Mouse (Mus musculus): ENCODE data around the gene Slfn4. TPM values are rescaled to one million over a fixed set of nuclear protein-coding genes. Genes with fewer than 3 reads are reported as not detected.
"Not testable (repeated sequence)": the region's sequence is repeated elsewhere in the genome, so short reads cannot be mapped to it uniquely, and the experiment has no call there.

Gene Slfn4
- total and polyA plus RNA-seq, 2 experiments from 2014 or later: 0.07 to 1.1 TPM

- Histone ChIP-seq H3K9ac (replicated peaks; ENCODE audit: low read depth, low read length) (no peak overlapping the region), H3K36me3 (replicated peaks; ENCODE audit: control insufficient read depth, insufficient read depth, low read length) (no peaks in the 10 kb centered on the region), H3K27me3 (ENCODE audit: control insufficient read depth, insufficient read depth, low read length) (no peaks in the 10 kb centered on the region), H3K9me3 (replicated peaks; ENCODE audit: control insufficient read depth, low read length) (no peaks in the 10 kb centered on the region), H3K27ac (ENCODE audit: low read depth) (peak overlapping the region; percentile 69; the same call in 1 of the 2 replicates), H3K4me1 (ENCODE audit: control insufficient read depth, insufficient read depth) (no peaks in the 10 kb centered on the region), H3K4me2 (ENCODE audit: low read depth, low read length) (peak overlapping the region; percentile 54), H3K4me3 (ENCODE audit: low read depth, low read length) (peak overlapping the region; percentile 44)
- WGBS: 43% methylated on average over 3 of the region's 3 CpGs
- DNase-seq (ENCODE audit: low spot score): peak; percentile 66
- ATAC-seq (ENCODE audit: insufficient read depth, low read depth): 0 out of 2 replicates have a peak, but pooled peaks have one; percentile 30
- TF ChIP-seq EP300 (IDR thresholded peaks at IDR 0.05; ENCODE audit: low read depth): no peak
- peak; percentile 75 for TF ChIP-seq CTCF (IDR thresholded peaks at IDR 0.05; ENCODE audit: low read depth)
Observed at GRCm38 (mm10) chr11:83192001-83192400, 17.0 kb downstream of the Slfn4 start.

- TF ChIP-seq CTCF (IDR thresholded peaks at IDR 0.05; ENCODE audit: low read depth): no peak
- TF ChIP-seq EP300 (IDR thresholded peaks at IDR 0.05; ENCODE audit: low read depth): no peak
- Histone ChIP-seq H3K27ac (ENCODE audit: low read depth) (no peak overlapping the region), H3K4me1 (ENCODE audit: control insufficient read depth, insufficient read depth) (no peaks in the 10 kb centered on the region)
Observed at GRCm38 (mm10) chr11:83205002-83205401, 30.0 kb downstream of the Slfn4 start.

GRCm38 (mm10) chr11:83216119-83216518, 41.1 kb downstream of the Slfn4 start:
- Histone ChIP-seq H3K9ac (replicated peaks; ENCODE audit: low read depth, low read length) (no peak overlapping the region), H3K27me3 (ENCODE audit: control insufficient read depth, insufficient read depth, low read length) (no peaks in the 10 kb centered on the region), H3K4me2 (ENCODE audit: low read depth, low read length) (no peak overlapping the region), H3K36me3 (replicated peaks; ENCODE audit: control insufficient read depth, insufficient read depth, low read length) (no peaks in the 10 kb centered on the region), H3K4me1 (ENCODE audit: control insufficient read depth, insufficient read depth) (no peaks in the 10 kb centered on the region), H3K4me3 (ENCODE audit: low read depth, low read length) (no peak overlapping the region), H3K9me3 (replicated peaks; ENCODE audit: control insufficient read depth, low read length) (no peaks in the 10 kb centered on the region), H3K27ac (ENCODE audit: low read depth) (no peak overlapping the region)
- ATAC-seq (ENCODE audit: insufficient read depth, low read depth) (no peak), DNase-seq (ENCODE audit: low spot score) (no peak)
- TF ChIP-seq EP300 (IDR thresholded peaks at IDR 0.05; ENCODE audit: low read depth) (no peak), CTCF (IDR thresholded peaks at IDR 0.05; ENCODE audit: low read depth) (no peak)
- 53% methylated on average over 1 of the region's 1 CpGs for WGBS

More at GRCm38 (mm10) chr11:83205002-83205401, 30.0 kb downstream of the Slfn4 start:
- no peak for ATAC-seq (ENCODE audit: insufficient read depth, low read depth)
- H3K9ac ChIP-seq (replicated peaks; ENCODE audit: low read depth, low read length): no peak overlapping the region
- no peaks in the 10 kb centered on the region for H3K9me3 ChIP-seq (replicated peaks; ENCODE audit: control insufficient read depth, low read length)
- no peak for DNase-seq (ENCODE audit: low spot score)
- no peaks in the 10 kb centered on the region for H3K36me3 ChIP-seq (replicated peaks; ENCODE audit: control insufficient read depth, insufficient read depth, low read length)
- H3K4me3 ChIP-seq (ENCODE audit: low read depth, low read length): no peak overlapping the region
- H3K27me3 ChIP-seq (ENCODE audit: control insufficient read depth, insufficient read depth, low read length): no peaks in the 10 kb centered on the region
- H3K4me2 ChIP-seq (ENCODE audit: low read depth, low read length): no peak overlapping the region

- no peaks in the 10 kb centered on the region for H3K9me3 ChIP-seq (replicated peaks; ENCODE audit: control insufficient read depth, low read length)
- ATAC-seq (ENCODE audit: insufficient read depth, low read depth): no peak
- no peaks in the 10 kb centered on the region for H3K27me3 ChIP-seq (ENCODE audit: control insufficient read depth, insufficient read depth, low read length)
- H3K9ac ChIP-seq (replicated peaks; ENCODE audit: low read depth, low read length): no peak overlapping the region
- H3K27ac ChIP-seq (ENCODE audit: low read depth): no peak overlapping the region
- TF ChIP-seq CTCF (IDR thresholded peaks at IDR 0.05; ENCODE audit: low read depth): no peak
- TF ChIP-seq EP300 (IDR thresholded peaks at IDR 0.05; ENCODE audit: low read depth): no peak
- WGBS: 77% methylated on average over 1 of the region's 1 CpGs
- H3K4me3 ChIP-seq (ENCODE audit: low read depth, low read length): no peak overlapping the region
- H3K36me3 ChIP-seq (replicated peaks; ENCODE audit: control insufficient read depth, insufficient read depth, low read length): no peaks in the 10 kb centered on the region
- no peak overlapping the region for H3K4me2 ChIP-seq (ENCODE audit: low read depth, low read length)
- no peaks in the 10 kb centered on the region for H3K4me1 ChIP-seq (ENCODE audit: control insufficient read depth, insufficient read depth)
- no peak for DNase-seq (ENCODE audit: low spot score)
Observed at GRCm38 (mm10) chr11:83221328-83221877, 46.4 kb downstream of the Slfn4 start.

- Histone ChIP-seq H3K4me2 (ENCODE audit: low read depth, low read length) (peak overlapping the region; percentile 10; the same call in 1 of the 2 replicates), H3K27ac (ENCODE audit: low read depth) (no peak overlapping the region), H3K27me3 (ENCODE audit: control insufficient read depth, insufficient read depth, low read length) (no peaks in the 10 kb centered on the region), H3K9me3 (replicated peaks; ENCODE audit: control insufficient read depth, low read length) (no peaks in the 10 kb centered on the region), H3K4me3 (ENCODE audit: low read depth, low read length) (peak overlapping the region; percentile 13; the same call in 1 of the 2 replicates), H3K36me3 (replicated peaks; ENCODE audit: control insufficient read depth, insufficient read depth, low read length) (no peaks in the 10 kb centered on the region), H3K9ac (replicated peaks; ENCODE audit: low read depth, low read length) (no peak overlapping the region), H3K4me1 (ENCODE audit: control insufficient read depth, insufficient read depth) (no peaks in the 10 kb centered on the region)
- DNase-seq (ENCODE audit: low spot score): no peak
- 66% methylated on average over 7 of the region's 7 CpGs for WGBS
- TF ChIP-seq CTCF (IDR thresholded peaks at IDR 0.05; ENCODE audit: low read depth) (no peak), EP300 (IDR thresholded peaks at IDR 0.05; ENCODE audit: low read depth) (no peak)
- ATAC-seq (ENCODE audit: insufficient read depth, low read depth): no peak
Observed at GRCm38 (mm10) chr11:83223367-83223766, 48.4 kb downstream of the Slfn4 start.

GRCm38 (mm10) chr11:83223793-83224192, 48.8 kb downstream of the Slfn4 start:
- WGBS: 64% methylated on average over 5 of the region's 5 CpGs
- not testable (repeated sequence) for ATAC-seq (ENCODE audit: insufficient read depth, low read depth); DNase-seq (ENCODE audit: low spot score); H3K27me3 ChIP-seq (ENCODE audit: control insufficient read depth, insufficient read depth, low read length); H3K27ac ChIP-seq (ENCODE audit: low read depth); H3K4me1 ChIP-seq (ENCODE audit: control insufficient read depth, insufficient read depth); H3K9ac ChIP-seq (replicated peaks; ENCODE audit: low read depth, low read length); H3K36me3 ChIP-seq (replicated peaks; ENCODE audit: control insufficient read depth, insufficient read depth, low read length); H3K9me3 ChIP-seq (replicated peaks; ENCODE audit: control insufficient read depth, low read length)
- H3K4me2 ChIP-seq (ENCODE audit: low read depth, low read length): peak overlapping the region; percentile 10; the same call in 1 of the 2 replicates
- H3K4me3 ChIP-seq (ENCODE audit: low read depth, low read length): peak overlapping the region; percentile 13; the same call in 1 of the 2 replicates

All from heart, postnatal 0 days (tissue).